Mouse (Mus musculus): ENCODE results near the gene Vps51.

- no peak for TF ChIP-seq POLR2A (IDR thresholded peaks at IDR 0.05; ENCODE audit: extremely low read depth, insufficient read depth, low read length)
- TF ChIP-seq CTCF (IDR thresholded peaks at IDR 0.05; ENCODE audit: extremely low read depth, insufficient read depth, low read length) = no peak
Measured at GRCm38 (mm10) chr19:6045366-6046293, 31.4 kb downstream of the Vps51 start.
